Mouse (Mus musculus) G1E (cell line): ENCODE measurements around the gene Stx8.

ENCODE experiments used
- CTCF ChIP-seq: IDR thresholded peaks from 2 replicates; pipeline ENCODE4 v1.5.1; 2012; ENCODE audit warnings: low read depth, low read length, inconsistent platforms, mixed read lengths
- GATA1 ChIP-seq: IDR thresholded peaks from 2 replicates; pipeline ENCODE4 v1.6.1; 2012; ENCODE audit warnings: borderline replicate concordance, low read length, inconsistent platforms, mixed read lengths

- TF ChIP-seq GATA1 (no peak), CTCF (no peak)
Measured at GRCm38 (mm10) chr11:68145586-68146455, 179.8 kb downstream of the Stx8 start.
